8 mouse cellular contexts compared by ENCODE assay signal in genomic region chrX:103556046-103556445, GRCm38 (mm10).
DNase-seq lines count a peak whose midpoint lies in the region; ATAC-seq lines count a peak whose summit lies in the region.

No protein-coding gene starts in this region.

- no peak overlapping the region for H3K4me2 ChIP-seq in heart, embryonic 12.5 days
- no peak overlapping the region for H3K4me2 ChIP-seq in forebrain, embryonic 16.5 days (ENCODE audit: low read length)
- no peak overlapping the region for H3K4me2 ChIP-seq in liver, embryonic 16.5 days (ENCODE audit: low read depth, low read length)

- H3K27ac ChIP-seq in heart, embryonic 12.5 days (ENCODE audit: poor library complexity, severe bottlenecking), result peak overlapping the region; percentile 77
- H3K27ac ChIP-seq in forebrain, embryonic 16.5 days (ENCODE audit: low read length), result peak overlapping the region; percentile 63
- H3K27ac ChIP-seq in liver, embryonic 16.5 days (ENCODE audit: low read length), result peak overlapping the region; percentile 54

- no peaks in the 10 kb centered on the region for H3K36me3 ChIP-seq in heart, embryonic 12.5 days
- no peaks in the 10 kb centered on the region for H3K36me3 ChIP-seq in forebrain, embryonic 16.5 days (ENCODE audit: control insufficient read depth, insufficient read depth)
- H3K36me3 ChIP-seq in liver, embryonic 16.5 days (ENCODE audit: control insufficient read depth, insufficient read depth), result no peaks in the 10 kb centered on the region

- no peak for DNase-seq in heart, adult 11 months
- DNase-seq in adipocyte (ENCODE audit: low spot score), result peak; percentile 55
- no peak for DNase-seq in cerebellum, postnatal 36 days
- DNase-seq in testis, postnatal 14 days (ENCODE audit: low spot score), result no peak
- DNase-seq in testis, postnatal 10 days (ENCODE audit: low spot score), result no peak

- no peaks in the 10 kb centered on the region for H3K9me3 ChIP-seq in heart, embryonic 12.5 days (replicated peaks)
- no peaks in the 10 kb centered on the region for H3K9me3 ChIP-seq in forebrain, embryonic 16.5 days (ENCODE audit: control insufficient read depth, low read length)
- H3K9me3 ChIP-seq in liver, embryonic 16.5 days (replicated peaks; ENCODE audit: control insufficient read depth, low read length), result no peaks in the 10 kb centered on the region

- H3K9ac ChIP-seq in heart, embryonic 12.5 days, result no peak overlapping the region
- no peak overlapping the region for H3K9ac ChIP-seq in forebrain, embryonic 16.5 days (replicated peaks; ENCODE audit: low read depth, low read length)
- H3K9ac ChIP-seq in liver, embryonic 16.5 days (ENCODE audit: low read depth, low read length), result no peak overlapping the region

- ATAC-seq in heart, embryonic 12.5 days (ENCODE audit: insufficient number of reproducible peaks, low FRiP score), result no peak
- no peak; the same call in 1 of the 2 replicates for ATAC-seq in forebrain, embryonic 16.5 days
- no peak for ATAC-seq in liver, embryonic 16.5 days (ENCODE audit: low read depth)

- no peak overlapping the region for H3K4me3 ChIP-seq in heart, embryonic 12.5 days
- H3K4me3 ChIP-seq in forebrain, embryonic 16.5 days (replicated peaks; ENCODE audit: low read length), result no peak overlapping the region
- H3K4me3 ChIP-seq in liver, embryonic 16.5 days (ENCODE audit: low read depth, low read length), result no peak overlapping the region

- 53% methylated on average over 4 of the region's 4 CpGs for WGBS in heart, embryonic 12.5 days
- 29% methylated on average over 4 of the region's 4 CpGs for WGBS in forebrain, embryonic 16.5 days
- WGBS in liver, embryonic 16.5 days (ENCODE audit: insufficient replicate concordance), result 54% methylated on average over 4 of the region's 4 CpGs

- peaks cover 9% of the 10 kb centered on the region; the same call in 1 of the 2 replicates for H3K27me3 ChIP-seq in heart, embryonic 12.5 days (replicated peaks)
- no peaks in the 10 kb centered on the region for H3K27me3 ChIP-seq in forebrain, embryonic 16.5 days (replicated peaks; ENCODE audit: control insufficient read depth, insufficient read depth, low read length)
- no peaks in the 10 kb centered on the region for H3K27me3 ChIP-seq in liver, embryonic 16.5 days (ENCODE audit: control insufficient read depth, insufficient read depth, low read depth, low read length)

- peaks cover 29% of the 10 kb centered on the region for H3K4me1 ChIP-seq in heart, embryonic 12.5 days (replicated peaks)
- peaks cover 21% of the 10 kb centered on the region for H3K4me1 ChIP-seq in forebrain, embryonic 16.5 days (replicated peaks; ENCODE audit: control insufficient read depth, insufficient read depth, low read length)
- no peaks in the 10 kb centered on the region; the same call in none of the 2 replicates for H3K4me1 ChIP-seq in liver, embryonic 16.5 days (ENCODE audit: control insufficient read depth, low read depth, low read length)
